Mouse (Mus musculus) heart, postnatal 4 days (tissue): Measurements from ENCODE around the gene Nsf. TPM values are rescaled to one million over a fixed set of nuclear protein-coding genes. Genes with fewer than 3 reads are reported as not detected.

Experiments used
- total RNA-seq, 2 experiments: library from RNA; stranded (reverse); gene quantifications; 2 replicates each; pipeline ENCODE4 v1.2.3; 2021

The Nsf gene
- total RNA-seq, 2 experiments from 2014 or later = 39.7 to 45.2 TPM

Other genes with a start within 250 kb of the Nsf start
- 1 to 10 TPM; 1.0 to 1.2 TPM for gene Wnt9b, start 204.2 kb downstream of the Nsf start, total RNA-seq
- gene Wnt3, start 179.9 kb downstream of the Nsf start, total RNA-seq = not detected
- gene Arf2, start 12.7 kb upstream of the Nsf start, total RNA-seq = 10 to 100 TPM; 72.7 to 73.3 TPM
- gene Crhr1, start 178.8 kb upstream of the Nsf start, total RNA-seq = not detected
- not detected for gene Sppl2c, start 232.3 kb upstream of the Nsf start, total RNA-seq